Mouse (Mus musculus): ENCODE results near the gene Ndufs2. TPM values are rescaled to one million over a fixed set of nuclear protein-coding genes. Genes with fewer than 3 reads are reported as not detected.

Gene Ndufs2
- polyA plus RNA-seq, 1 experiment from 2014 or later: 217 TPM

GRCm38 (mm10) chr1:171232800-171233730 is 18.1 kb downstream of the Ndufs2 start:
- peaks cover 49% of the 10 kb centered on the region for H3K36me3 ChIP-seq
- no peak overlapping the region; the same call in 1 of the 2 replicates for H3K27ac ChIP-seq
- H3K4me2 ChIP-seq: no peak overlapping the region
- H3K27me3 ChIP-seq: no peaks in the 10 kb centered on the region
- no peak for ATAC-seq (ENCODE audit: insufficient number of reproducible peaks, low FRiP score, low TSS enrichment, low read depth)
- no peaks in the 10 kb centered on the region for H3K9me3 ChIP-seq
- 88% methylated on average over 12 of the region's 12 CpGs for whole genome bisulfite sequencing
- no peak overlapping the region for H3K9ac ChIP-seq
- no peak overlapping the region; the same call in 1 of the 2 replicates for H3K4me3 ChIP-seq
- 0 out of 2 replicates have a peak, but pooled peaks cover 3% of the 10 kb centered on the region for H3K4me1 ChIP-seq

- Histone ChIP-seq H3K36me3 (peaks cover 42% of the 10 kb centered on the region), H3K4me3 (no peak overlapping the region), H3K4me2 (no peak overlapping the region), H3K4me1 (0 out of 2 replicates have a peak, but pooled peaks cover 3% of the 10 kb centered on the region), H3K9me3 (no peaks in the 10 kb centered on the region), H3K9ac (no peak overlapping the region), H3K27ac (no peak overlapping the region), H3K27me3 (no peaks in the 10 kb centered on the region)
- WGBS: 83% methylated on average over 5 of the region's 5 CpGs
- ATAC-seq (ENCODE audit: insufficient number of reproducible peaks, low FRiP score, low TSS enrichment, low read depth): no peak
Observed at GRCm38 (mm10) chr1:171232348-171232747, 18.8 kb downstream of the Ndufs2 start.

- Histone ChIP-seq H3K4me1 (0 out of 2 replicates have a peak, but pooled peaks cover 3% of the 10 kb centered on the region), H3K36me3 (peaks cover 37% of the 10 kb centered on the region), H3K4me2 (no peak overlapping the region), H3K9me3 (no peaks in the 10 kb centered on the region), H3K4me3 (no peak overlapping the region), H3K27ac (no peak overlapping the region), H3K9ac (no peak overlapping the region), H3K27me3 (no peaks in the 10 kb centered on the region)
- no peak for ATAC-seq (ENCODE audit: insufficient number of reproducible peaks, low FRiP score, low TSS enrichment, low read depth)
- WGBS: 80% methylated on average over 4 of the region's 4 CpGs
Observed at GRCm38 (mm10) chr1:171231844-171232243, 19.3 kb downstream of the Ndufs2 start.

- WGBS: 38% methylated on average over 3 of the region's 3 CpGs
- no peak overlapping the region for H3K27ac ChIP-seq
- ATAC-seq (ENCODE audit: insufficient number of reproducible peaks, low FRiP score, low TSS enrichment, low read depth): no peak
- H3K9ac ChIP-seq: no peak overlapping the region
- no peaks in the 10 kb centered on the region for H3K9me3 ChIP-seq
- no peak overlapping the region for H3K4me3 ChIP-seq
- no peaks in the 10 kb centered on the region for H3K27me3 ChIP-seq
- peaks cover 21% of the 10 kb centered on the region for H3K36me3 ChIP-seq
- no peak overlapping the region for H3K4me2 ChIP-seq
- H3K4me1 ChIP-seq: 0 out of 2 replicates have a peak, but pooled peaks cover 3% of the 10 kb centered on the region
Observed at GRCm38 (mm10) chr1:171230215-171230614, 21.0 kb downstream of the Ndufs2 start.

GRCm38 (mm10) chr1:171229750-171230149 is 21.4 kb downstream of the Ndufs2 start:
- H3K4me3 ChIP-seq: no peak overlapping the region
- WGBS: 37% methylated on average over 6 of the region's 6 CpGs
- peaks cover 16% of the 10 kb centered on the region for H3K36me3 ChIP-seq
- no peaks in the 10 kb centered on the region for H3K9me3 ChIP-seq
- no peak overlapping the region for H3K9ac ChIP-seq
- H3K4me1 ChIP-seq: 0 out of 2 replicates have a peak, but pooled peaks cover 3% of the 10 kb centered on the region
- ATAC-seq (ENCODE audit: insufficient number of reproducible peaks, low FRiP score, low TSS enrichment, low read depth): no peak
- no peak overlapping the region for H3K4me2 ChIP-seq
- no peak overlapping the region for H3K27ac ChIP-seq
- H3K27me3 ChIP-seq: no peaks in the 10 kb centered on the region

GRCm38 (mm10) chr1:171227879-171228278 is 23.3 kb downstream of the Ndufs2 start:
- 0 out of 2 replicates have a peak, but pooled peaks cover 3% of the 10 kb centered on the region for H3K4me1 ChIP-seq
- no peak overlapping the region for H3K27ac ChIP-seq
- H3K27me3 ChIP-seq: no peaks in the 10 kb centered on the region
- no peak overlapping the region for H3K4me3 ChIP-seq
- H3K9ac ChIP-seq: no peak overlapping the region
- no peaks in the 10 kb centered on the region for H3K9me3 ChIP-seq
- H3K4me2 ChIP-seq: no peak overlapping the region
- 68% methylated on average over 1 of the region's 1 CpGs for WGBS
- no peak for ATAC-seq (ENCODE audit: insufficient number of reproducible peaks, low FRiP score, low TSS enrichment, low read depth)
- H3K36me3 ChIP-seq: no peaks in the 10 kb centered on the region

GRCm38 (mm10) chr1:171226780-171227179 is 24.4 kb downstream of the Ndufs2 start:
- no peak for ATAC-seq (ENCODE audit: insufficient number of reproducible peaks, low FRiP score, low TSS enrichment, low read depth)
- peaks cover 6% of the 10 kb centered on the region for H3K4me1 ChIP-seq
- 50% methylated on average over 4 of the region's 4 CpGs for WGBS
- H3K4me3 ChIP-seq: no peak overlapping the region
- no peak overlapping the region for H3K4me2 ChIP-seq
- no peaks in the 10 kb centered on the region for H3K36me3 ChIP-seq
- no peaks in the 10 kb centered on the region for H3K27me3 ChIP-seq
- no peaks in the 10 kb centered on the region for H3K9me3 ChIP-seq
- no peak overlapping the region for H3K27ac ChIP-seq
- H3K9ac ChIP-seq: no peak overlapping the region

GRCm38 (mm10) chr1:171224857-171225256 is 26.3 kb downstream of the Ndufs2 start, which contains the start of gene Apoa2:
Apoa2 (plus strand) TSS chr1:171225054.
- H3K9ac ChIP-seq: no peak within 1 kb of the TSS
- peaks cover 15% of the 10 kb centered on the region for H3K4me1 ChIP-seq
- no peaks in the 10 kb centered on the region for H3K9me3 ChIP-seq
- no peak within 1 kb of the TSS for H3K27ac ChIP-seq
- H3K36me3 ChIP-seq: 0 out of 2 replicates have a peak, but pooled peaks cover 3% of the 10 kb centered on the region
- H3K4me2 ChIP-seq: no peak within 1 kb of the TSS
- no peaks in the 10 kb centered on the region for H3K27me3 ChIP-seq
- no peak for ATAC-seq (ENCODE audit: insufficient number of reproducible peaks, low FRiP score, low TSS enrichment, low read depth)
- WGBS: 73% methylated on average over 5 of the region's 5 CpGs
- H3K4me3 ChIP-seq: no peak within 1 kb of the TSS

GRCm38 (mm10) chr1:171223796-171224195 is 27.4 kb downstream of the Ndufs2 start:
- H3K9me3 ChIP-seq: no peaks in the 10 kb centered on the region
- H3K4me3 ChIP-seq: no peak overlapping the region
- peaks cover 13% of the 10 kb centered on the region for H3K36me3 ChIP-seq
- no peak overlapping the region for H3K4me2 ChIP-seq
- H3K4me1 ChIP-seq: peaks cover 15% of the 10 kb centered on the region
- ATAC-seq (ENCODE audit: insufficient number of reproducible peaks, low FRiP score, low TSS enrichment, low read depth): no peak
- no peaks in the 10 kb centered on the region for H3K27me3 ChIP-seq
- H3K9ac ChIP-seq: no peak overlapping the region
- 86% methylated on average over 2 of the region's 2 CpGs for WGBS
- no peak overlapping the region for H3K27ac ChIP-seq

- H3K4me3 ChIP-seq: peak overlapping the region; percentile 64
- no peaks in the 10 kb centered on the region for H3K9me3 ChIP-seq
- no peak overlapping the region for H3K9ac ChIP-seq
- peak overlapping the region; percentile 40 for H3K4me2 ChIP-seq
- no peak for ATAC-seq (ENCODE audit: insufficient number of reproducible peaks, low FRiP score, low TSS enrichment, low read depth)
- H3K36me3 ChIP-seq: peaks cover 20% of the 10 kb centered on the region
- peak overlapping the region; percentile 93 for H3K27ac ChIP-seq
- 81% methylated on average over 6 of the region's 6 CpGs for WGBS
- peaks cover 15% of the 10 kb centered on the region for H3K4me1 ChIP-seq
- no peaks in the 10 kb centered on the region for H3K27me3 ChIP-seq
Observed at GRCm38 (mm10) chr1:171223168-171223567, 28.0 kb downstream of the Ndufs2 start.

- H3K9me3 ChIP-seq: no peaks in the 10 kb centered on the region
- H3K9ac ChIP-seq: peak within 1 kb of the TSS; percentile 35
- no peaks in the 10 kb centered on the region for H3K27me3 ChIP-seq
- peak; percentile 97 for ATAC-seq (ENCODE audit: insufficient number of reproducible peaks, low FRiP score, low TSS enrichment, low read depth)
- H3K4me2 ChIP-seq: peak within 1 kb of the TSS; percentile 87
- 1% methylated on average over 28 of the region's 28 CpGs for WGBS
- H3K4me1 ChIP-seq: peaks cover 15% of the 10 kb centered on the region
- H3K36me3 ChIP-seq: peaks cover 20% of the 10 kb centered on the region
- peak within 1 kb of the TSS; percentile 93 for H3K27ac ChIP-seq
- H3K4me3 ChIP-seq: peak within 1 kb of the TSS; percentile 64
Observed at GRCm38 (mm10) chr1:171222238-171223155, 28.7 kb downstream of the Ndufs2 start, which contains the start of gene Tomm40l. Tomm40l (minus strand) TSS chr1:171222514.

Data from limb, embryonic 15.5 days (tissue).